Mouse (Mus musculus): ENCODE results near the gene Serpina1e. TPM values are rescaled to one million over a fixed set of nuclear protein-coding genes. Genes with fewer than 3 reads are reported as not detected.
"Not testable (repeated sequence)": the region's sequence is repeated elsewhere in the genome, so short reads cannot be mapped to it uniquely, and the experiment has no call there.

Serpina1e gene
- polyA plus RNA-seq, 1 experiment from 2014 or later = not detected

GRCm38 (mm10) chr12:103961716-103962115 lies 2.9 kb upstream of the Serpina1e start:
- Histone ChIP-seq H3K27me3 (no peaks in the 10 kb centered on the region), H3K27ac (no peak overlapping the region), H3K4me3 (no peak overlapping the region), H3K9ac (no peak overlapping the region), H3K36me3 (no peaks in the 10 kb centered on the region), H3K4me2 (no peak overlapping the region), H3K4me1 (no peaks in the 10 kb centered on the region), H3K9me3 (no peaks in the 10 kb centered on the region)
- ATAC-seq (ENCODE audit: insufficient number of reproducible peaks, insufficient read depth, low FRiP score, low TSS enrichment, low read depth) = no peak
- 91% methylated on average over 1 of the region's 1 CpGs for WGBS

GRCm38 (mm10) chr12:103956555-103956954 lies 2.2 kb downstream of the Serpina1e start:
- not testable (repeated sequence) for H3K4me2 ChIP-seq; H3K9ac ChIP-seq; H3K9me3 ChIP-seq; H3K27ac ChIP-seq; H3K27me3 ChIP-seq; H3K4me3 ChIP-seq; H3K4me1 ChIP-seq; H3K36me3 ChIP-seq; ATAC-seq (ENCODE audit: insufficient number of reproducible peaks, insufficient read depth, low FRiP score, low TSS enrichment, low read depth)
- 76% methylated on average over 2 of the region's 2 CpGs for WGBS

DNA sequence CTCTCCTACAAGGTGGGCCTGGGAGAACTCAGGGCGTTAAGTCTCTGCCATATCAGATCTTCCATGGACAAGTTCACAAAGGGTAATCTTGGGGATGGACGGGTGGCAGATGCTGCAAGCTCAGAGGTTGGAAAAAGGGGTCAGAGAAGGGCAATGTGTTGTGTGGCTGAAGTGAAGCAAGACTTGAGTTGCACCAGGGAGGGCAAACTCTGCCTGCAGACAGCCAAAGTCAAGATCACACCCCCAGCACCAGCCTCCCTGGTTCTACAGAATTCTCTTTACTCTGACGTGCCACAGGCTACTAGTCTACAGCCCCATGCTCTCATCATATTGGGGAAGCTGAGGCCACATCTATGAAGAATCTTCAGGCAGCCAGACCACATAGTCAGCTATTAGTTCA lies 5.8 kb downstream of the Serpina1e start:
- WGBS = 76% methylated on average over 3 of the region's 3 CpGs
- H3K36me3 ChIP-seq; ATAC-seq (ENCODE audit: insufficient number of reproducible peaks, insufficient read depth, low FRiP score, low TSS enrichment, low read depth); H3K4me2 ChIP-seq; H3K4me1 ChIP-seq; H3K9ac ChIP-seq; H3K27me3 ChIP-seq; H3K27ac ChIP-seq; H3K4me3 ChIP-seq; H3K9me3 ChIP-seq: not testable (repeated sequence)

DNA sequence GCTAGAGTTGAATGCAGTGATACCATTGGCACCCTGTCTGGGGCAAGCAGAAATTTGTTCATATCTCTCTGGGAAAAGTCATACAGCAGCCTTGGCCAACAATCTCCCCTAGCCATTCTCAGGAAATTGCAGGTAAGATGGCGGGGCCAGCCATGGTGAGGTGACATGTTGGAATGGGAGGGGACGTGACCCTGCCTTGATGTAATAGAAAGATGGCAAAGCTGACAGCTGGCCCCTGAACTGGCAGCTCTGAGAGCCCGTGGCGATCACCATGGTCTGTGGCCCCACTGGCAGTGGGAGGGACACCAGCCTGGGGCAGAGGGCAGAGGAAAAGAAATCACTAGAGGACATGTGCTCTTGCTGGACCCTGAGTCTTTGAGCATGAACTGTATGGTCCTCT lies 12.5 kb downstream of the Serpina1e start:
- ATAC-seq (ENCODE audit: insufficient number of reproducible peaks, insufficient read depth, low FRiP score, low TSS enrichment, low read depth) = no peak
- H3K4me3 ChIP-seq = no peak overlapping the region
- no peaks in the 10 kb centered on the region for H3K36me3 ChIP-seq
- H3K27me3 ChIP-seq = no peaks in the 10 kb centered on the region
- H3K4me1 ChIP-seq = no peaks in the 10 kb centered on the region
- H3K27ac ChIP-seq = no peak overlapping the region
- no peak overlapping the region for H3K4me2 ChIP-seq
- H3K9me3 ChIP-seq = peaks cover 5% of the 10 kb centered on the region; the same call in 1 of the 2 replicates
- 79% methylated on average over 4 of the region's 4 CpGs for WGBS
- H3K9ac ChIP-seq = no peak overlapping the region

- H3K4me3 ChIP-seq; H3K9ac ChIP-seq; H3K36me3 ChIP-seq; H3K27ac ChIP-seq; H3K27me3 ChIP-seq; H3K9me3 ChIP-seq; H3K4me2 ChIP-seq; H3K4me1 ChIP-seq; ATAC-seq (ENCODE audit: insufficient number of reproducible peaks, insufficient read depth, low FRiP score, low TSS enrichment, low read depth): not testable (repeated sequence)
- WGBS = 93% methylated on average over 12 of the region's 16 CpGs
Observed at GRCm38 (mm10) chr12:103909181-103909580, 49.6 kb downstream of the Serpina1e start.

GRCm38 (mm10) chr12:103907746-103908145 lies 51.0 kb downstream of the Serpina1e start:
- H3K9me3 ChIP-seq; H3K4me2 ChIP-seq; H3K27me3 ChIP-seq; H3K36me3 ChIP-seq; H3K4me1 ChIP-seq; H3K9ac ChIP-seq; ATAC-seq (ENCODE audit: insufficient number of reproducible peaks, insufficient read depth, low FRiP score, low TSS enrichment, low read depth); H3K4me3 ChIP-seq; H3K27ac ChIP-seq: not testable (repeated sequence)
- WGBS = 28% methylated on average over 1 of the region's 1 CpGs

GRCm38 (mm10) chr12:103904837-103905340 lies 53.9 kb downstream of the Serpina1e start, which contains the start of gene Serpina1c:
Serpina1c (minus strand) TSS chr12:103904887.
- H3K36me3 ChIP-seq; H3K9ac ChIP-seq; H3K4me2 ChIP-seq; H3K27ac ChIP-seq; H3K4me1 ChIP-seq; ATAC-seq (ENCODE audit: insufficient number of reproducible peaks, insufficient read depth, low FRiP score, low TSS enrichment, low read depth); H3K4me3 ChIP-seq; H3K27me3 ChIP-seq; H3K9me3 ChIP-seq: not testable (repeated sequence)
- WGBS = 83% methylated on average over 4 of the region's 4 CpGs

- H3K36me3 ChIP-seq; H3K27ac ChIP-seq; H3K4me1 ChIP-seq; H3K27me3 ChIP-seq; H3K9ac ChIP-seq; H3K4me3 ChIP-seq; H3K9me3 ChIP-seq; ATAC-seq (ENCODE audit: insufficient number of reproducible peaks, insufficient read depth, low FRiP score, low TSS enrichment, low read depth); H3K4me2 ChIP-seq: not testable (repeated sequence)
- 94% methylated on average over 3 of the region's 3 CpGs for WGBS
Observed at GRCm38 (mm10) chr12:103901929-103902328, 56.8 kb downstream of the Serpina1e start.

Other genes starting within 250 kb of the Serpina1e start
- gene Serpina1d, start 185.4 kb downstream of the Serpina1e start, polyA plus RNA-seq (2015; fragmentation: Nextera tagmentation; extraction: Ambion mirVana) = 2.8 TPM in 1 of 2 replicates, not detected in the other
- gene Serpina1b, start 128.6 kb downstream of the Serpina1e start, polyA plus RNA-seq (2015; fragmentation: Nextera tagmentation; extraction: Ambion mirVana) = 17.2 TPM in 1 of 2 replicates, not detected in the other
- gene Serpina1a, start 95.4 kb downstream of the Serpina1e start, polyA plus RNA-seq (2015; fragmentation: Nextera tagmentation; extraction: Ambion mirVana) = 13.0 TPM in 1 of 2 replicates, not detected in the other
- 6.9 TPM in 1 of 2 replicates, not detected in the other for gene Serpina1c, start 54.1 kb downstream of the Serpina1e start, polyA plus RNA-seq (2015; fragmentation: Nextera tagmentation; extraction: Ambion mirVana)
- gene Serpina11, start 31.0 kb upstream of the Serpina1e start, polyA plus RNA-seq (2015; fragmentation: Nextera tagmentation; extraction: Ambion mirVana) = 0.23 TPM in 1 of 2 replicates, not detected in the other
- gene Serpina9, start 54.8 kb upstream of the Serpina1e start, polyA plus RNA-seq (2015; fragmentation: Nextera tagmentation; extraction: Ambion mirVana) = 0.08 TPM in 1 of 2 replicates, not detected in the other
- not detected in 2 replicates for gene Serpina12, start 85.5 kb upstream of the Serpina1e start, polyA plus RNA-seq (2015; fragmentation: Nextera tagmentation; extraction: Ambion mirVana)
- gene Serpina5, start 142.1 kb upstream of the Serpina1e start, polyA plus RNA-seq (2015; fragmentation: Nextera tagmentation; extraction: Ambion mirVana) = not detected in 2 replicates
- not detected in 2 replicates for gene Serpina3a, start 153.7 kb upstream of the Serpina1e start, polyA plus RNA-seq (2015; fragmentation: Nextera tagmentation; extraction: Ambion mirVana)
- not detected in 2 replicates for gene Serpina3b, start 169.0 kb upstream of the Serpina1e start, polyA plus RNA-seq (2015; fragmentation: Nextera tagmentation; extraction: Ambion mirVana)
- gene Serpina3c, start 194.9 kb upstream of the Serpina1e start, polyA plus RNA-seq (2015; fragmentation: Nextera tagmentation; extraction: Ambion mirVana) = not detected in 2 replicates